Mouse (Mus musculus): ENCODE data around the gene Cutal.

Cutal gene

GRCm38 (mm10) chr2:34884186-34884585 is 10.0 kb downstream of the Cutal start:
- no peak for DNase-seq

- DNase-seq = no peak
Observed at GRCm38 (mm10) chr2:34893950-34894349, 19.8 kb downstream of the Cutal start.

GRCm38 (mm10) chr2:34895503-34896113 is 21.4 kb downstream of the Cutal start:
- no peak for DNase-seq

- DNase-seq = no peak
Observed at GRCm38 (mm10) chr2:34896821-34897460, 22.7 kb downstream of the Cutal start.

- no peak for DNase-seq
Observed at GRCm38 (mm10) chr2:34897820-34898219, 23.6 kb downstream of the Cutal start.

GRCm38 (mm10) chr2:34899682-34900081 is 25.5 kb downstream of the Cutal start:
- no peak for DNase-seq

- no peak for DNase-seq
Observed at GRCm38 (mm10) chr2:34900412-34900811, 26.2 kb downstream of the Cutal start.

- DNase-seq = no peak
Observed at GRCm38 (mm10) chr2:34901726-34902125, 27.5 kb downstream of the Cutal start.

GRCm38 (mm10) chr2:34902731-34903130 is 28.5 kb downstream of the Cutal start:
- DNase-seq = no peak

- no peak for DNase-seq
Observed at GRCm38 (mm10) chr2:34903191-34903590, 29.0 kb downstream of the Cutal start.

GRCm38 (mm10) chr2:34903652-34904405 is 29.6 kb downstream of the Cutal start:
- DNase-seq = no peak

- peak; percentile 98 for DNase-seq
Observed at GRCm38 (mm10) chr2:34904849-34905542, 30.8 kb downstream of the Cutal start.

GRCm38 (mm10) chr2:34906426-34906825 is 32.2 kb downstream of the Cutal start:
- DNase-seq = no peak

- no peak for DNase-seq
Observed at GRCm38 (mm10) chr2:34906861-34907604, 32.8 kb downstream of the Cutal start.

- no peak for DNase-seq
Observed at GRCm38 (mm10) chr2:34909719-34910118, 35.5 kb downstream of the Cutal start.

- DNase-seq = no peak
Observed at GRCm38 (mm10) chr2:34911871-34912270, 37.7 kb downstream of the Cutal start.

- DNase-seq = no peak
Observed at GRCm38 (mm10) chr2:34912613-34913012, 38.4 kb downstream of the Cutal start.

GRCm38 (mm10) chr2:34913218-34914068 is 39.2 kb downstream of the Cutal start, which contains the start of gene Phf19:
TSS of gene Phf19 (minus strand) at chr2:34914026.
- no peak for DNase-seq

GRCm38 (mm10) chr2:34914069-34914822 is 40.0 kb downstream of the Cutal start:
- DNase-seq = no peak

GRCm38 (mm10) chr2:34914823-34915082 is 40.6 kb downstream of the Cutal start:
- DNase-seq = no peak

- DNase-seq = no peak
Observed at GRCm38 (mm10) chr2:34915103-34915502, 40.9 kb downstream of the Cutal start.

All from cerebellum, adult 11 months (tissue).